Mouse (Mus musculus): Measurements from ENCODE around the gene Hmcn2. TPM values are rescaled to one million over a fixed set of nuclear protein-coding genes. Genes with fewer than 3 reads are reported as not detected.
A peak's percentile ranks its signal among the peaks of the same experiment; 100 is the strongest.

The Hmcn2 gene
- polyA plus RNA-seq, 1 experiment = 1.5 TPM

GRCm38 (mm10) chr2:31299996-31300395 lies 14.2 kb upstream of the Hmcn2 start:
- TF ChIP-seq POLR2A (IDR thresholded peaks at IDR 0.05; ENCODE audit: extremely low read depth, insufficient read depth, low read length) = no peak
- TF ChIP-seq CTCF (IDR thresholded peaks at IDR 0.05; ENCODE audit: extremely low read depth, insufficient read depth, low read length) = no peak
- no peak overlapping the region for H3K27ac ChIP-seq (ENCODE audit: insufficient read depth, low read length)
- no peak overlapping the region for H3K4me3 ChIP-seq (ENCODE audit: insufficient read depth, low read length)
- H3K4me1 ChIP-seq (ENCODE audit: control insufficient read depth, insufficient read depth, low read length) = no peaks in the 10 kb centered on the region

- TF ChIP-seq CTCF (IDR thresholded peaks at IDR 0.05; ENCODE audit: extremely low read depth, insufficient read depth, low read length) (no peak), POLR2A (IDR thresholded peaks at IDR 0.05; ENCODE audit: extremely low read depth, insufficient read depth, low read length) (no peak)
- Histone ChIP-seq H3K4me1 (ENCODE audit: control insufficient read depth, insufficient read depth, low read length) (no peaks in the 10 kb centered on the region), H3K27ac (ENCODE audit: insufficient read depth, low read length) (no peak overlapping the region), H3K4me3 (ENCODE audit: insufficient read depth, low read length) (no peak overlapping the region)
Observed at GRCm38 (mm10) chr2:31303177-31303576, 11.0 kb upstream of the Hmcn2 start.

GRCm38 (mm10) chr2:31304191-31304590 lies 10.0 kb upstream of the Hmcn2 start:
- no peak for TF ChIP-seq POLR2A (IDR thresholded peaks at IDR 0.05; ENCODE audit: extremely low read depth, insufficient read depth, low read length)
- no peak for TF ChIP-seq CTCF (IDR thresholded peaks at IDR 0.05; ENCODE audit: extremely low read depth, insufficient read depth, low read length)
- Histone ChIP-seq H3K27ac (ENCODE audit: insufficient read depth, low read length) (no peak overlapping the region), H3K4me3 (ENCODE audit: insufficient read depth, low read length) (no peak overlapping the region), H3K4me1 (ENCODE audit: control insufficient read depth, insufficient read depth, low read length) (no peaks in the 10 kb centered on the region)

GRCm38 (mm10) chr2:31304801-31305665 lies 9.2 kb upstream of the Hmcn2 start:
- TF ChIP-seq CTCF (IDR thresholded peaks at IDR 0.05; ENCODE audit: extremely low read depth, insufficient read depth, low read length) = no peak
- no peak for TF ChIP-seq POLR2A (IDR thresholded peaks at IDR 0.05; ENCODE audit: extremely low read depth, insufficient read depth, low read length)
- Histone ChIP-seq H3K27ac (ENCODE audit: insufficient read depth, low read length) (no peak overlapping the region), H3K4me1 (ENCODE audit: control insufficient read depth, insufficient read depth, low read length) (no peaks in the 10 kb centered on the region), H3K4me3 (ENCODE audit: insufficient read depth, low read length) (no peak overlapping the region)

GRCm38 (mm10) chr2:31305684-31306083 lies 8.5 kb upstream of the Hmcn2 start:
- Histone ChIP-seq H3K4me1 (ENCODE audit: control insufficient read depth, insufficient read depth, low read length) (no peaks in the 10 kb centered on the region), H3K27ac (ENCODE audit: insufficient read depth, low read length) (no peak overlapping the region), H3K4me3 (ENCODE audit: insufficient read depth, low read length) (no peak overlapping the region)
- TF ChIP-seq POLR2A (IDR thresholded peaks at IDR 0.05; ENCODE audit: extremely low read depth, insufficient read depth, low read length) (no peak), CTCF (IDR thresholded peaks at IDR 0.05; ENCODE audit: extremely low read depth, insufficient read depth, low read length) (peak; percentile 37)

GRCm38 (mm10) chr2:31308257-31308656 lies 6.0 kb upstream of the Hmcn2 start:
- no peaks in the 10 kb centered on the region for H3K4me1 ChIP-seq (ENCODE audit: control insufficient read depth, insufficient read depth, low read length)
- no peak for TF ChIP-seq CTCF (IDR thresholded peaks at IDR 0.05; ENCODE audit: extremely low read depth, insufficient read depth, low read length)
- no peak for TF ChIP-seq POLR2A (IDR thresholded peaks at IDR 0.05; ENCODE audit: extremely low read depth, insufficient read depth, low read length)
- H3K27ac ChIP-seq (ENCODE audit: insufficient read depth, low read length) = no peak overlapping the region
- no peak overlapping the region for H3K4me3 ChIP-seq (ENCODE audit: insufficient read depth, low read length)

GRCm38 (mm10) chr2:31309549-31309948 lies 4.7 kb upstream of the Hmcn2 start:
- no peaks in the 10 kb centered on the region for H3K4me1 ChIP-seq (ENCODE audit: control insufficient read depth, insufficient read depth, low read length)
- TF ChIP-seq CTCF (IDR thresholded peaks at IDR 0.05; ENCODE audit: extremely low read depth, insufficient read depth, low read length) = no peak
- TF ChIP-seq POLR2A (IDR thresholded peaks at IDR 0.05; ENCODE audit: extremely low read depth, insufficient read depth, low read length) = no peak
- no peak overlapping the region for H3K27ac ChIP-seq (ENCODE audit: insufficient read depth, low read length)
- no peak overlapping the region for H3K4me3 ChIP-seq (ENCODE audit: insufficient read depth, low read length)

GRCm38 (mm10) chr2:31318162-31318561 lies 3.9 kb downstream of the Hmcn2 start:
- no peak overlapping the region for H3K4me3 ChIP-seq (ENCODE audit: insufficient read depth, low read length)
- H3K27ac ChIP-seq (ENCODE audit: insufficient read depth, low read length) = no peak overlapping the region
- H3K4me1 ChIP-seq (ENCODE audit: control insufficient read depth, insufficient read depth, low read length) = no peaks in the 10 kb centered on the region
- no peak for TF ChIP-seq CTCF (IDR thresholded peaks at IDR 0.05; ENCODE audit: extremely low read depth, insufficient read depth, low read length)
- no peak for TF ChIP-seq POLR2A (IDR thresholded peaks at IDR 0.05; ENCODE audit: extremely low read depth, insufficient read depth, low read length)

GRCm38 (mm10) chr2:31319200-31319599 lies 5.0 kb downstream of the Hmcn2 start:
- H3K4me3 ChIP-seq (ENCODE audit: insufficient read depth, low read length) = no peak overlapping the region
- H3K4me1 ChIP-seq (ENCODE audit: control insufficient read depth, insufficient read depth, low read length) = no peaks in the 10 kb centered on the region; the same call in 1 of the 2 replicates
- H3K27ac ChIP-seq (ENCODE audit: insufficient read depth, low read length) = no peak overlapping the region
- TF ChIP-seq CTCF (IDR thresholded peaks at IDR 0.05; ENCODE audit: extremely low read depth, insufficient read depth, low read length) (no peak), POLR2A (IDR thresholded peaks at IDR 0.05; ENCODE audit: extremely low read depth, insufficient read depth, low read length) (no peak)

GRCm38 (mm10) chr2:31327186-31327585 lies 13.0 kb downstream of the Hmcn2 start:
- TF ChIP-seq POLR2A (IDR thresholded peaks at IDR 0.05; ENCODE audit: extremely low read depth, insufficient read depth, low read length) = no peak
- no peak for TF ChIP-seq CTCF (IDR thresholded peaks at IDR 0.05; ENCODE audit: extremely low read depth, insufficient read depth, low read length)
- no peak overlapping the region for H3K4me3 ChIP-seq (ENCODE audit: insufficient read depth, low read length)
- no peak overlapping the region for H3K27ac ChIP-seq (ENCODE audit: insufficient read depth, low read length)
- H3K4me1 ChIP-seq (ENCODE audit: control insufficient read depth, insufficient read depth, low read length) = no peaks in the 10 kb centered on the region; the same call in 1 of the 2 replicates
